Mouse (Mus musculus): ENCODE data around the gene Amhr2.

GRCm38 (mm10) chr15:102459847-102460246 lies 14.7 kb downstream of the Amhr2 start:
- no peak for TF ChIP-seq POLR2A (IDR thresholded peaks at IDR 0.05; ENCODE audit: low read depth, low read length)
- TF ChIP-seq CTCF (conservative IDR thresholded peaks at IDR 0.05; ENCODE audit: insufficient read depth, insufficient read length, low read depth, low read length), result no peak

Measured in kidney, adult 2 months (tissue).